In the genomic region with DNA sequence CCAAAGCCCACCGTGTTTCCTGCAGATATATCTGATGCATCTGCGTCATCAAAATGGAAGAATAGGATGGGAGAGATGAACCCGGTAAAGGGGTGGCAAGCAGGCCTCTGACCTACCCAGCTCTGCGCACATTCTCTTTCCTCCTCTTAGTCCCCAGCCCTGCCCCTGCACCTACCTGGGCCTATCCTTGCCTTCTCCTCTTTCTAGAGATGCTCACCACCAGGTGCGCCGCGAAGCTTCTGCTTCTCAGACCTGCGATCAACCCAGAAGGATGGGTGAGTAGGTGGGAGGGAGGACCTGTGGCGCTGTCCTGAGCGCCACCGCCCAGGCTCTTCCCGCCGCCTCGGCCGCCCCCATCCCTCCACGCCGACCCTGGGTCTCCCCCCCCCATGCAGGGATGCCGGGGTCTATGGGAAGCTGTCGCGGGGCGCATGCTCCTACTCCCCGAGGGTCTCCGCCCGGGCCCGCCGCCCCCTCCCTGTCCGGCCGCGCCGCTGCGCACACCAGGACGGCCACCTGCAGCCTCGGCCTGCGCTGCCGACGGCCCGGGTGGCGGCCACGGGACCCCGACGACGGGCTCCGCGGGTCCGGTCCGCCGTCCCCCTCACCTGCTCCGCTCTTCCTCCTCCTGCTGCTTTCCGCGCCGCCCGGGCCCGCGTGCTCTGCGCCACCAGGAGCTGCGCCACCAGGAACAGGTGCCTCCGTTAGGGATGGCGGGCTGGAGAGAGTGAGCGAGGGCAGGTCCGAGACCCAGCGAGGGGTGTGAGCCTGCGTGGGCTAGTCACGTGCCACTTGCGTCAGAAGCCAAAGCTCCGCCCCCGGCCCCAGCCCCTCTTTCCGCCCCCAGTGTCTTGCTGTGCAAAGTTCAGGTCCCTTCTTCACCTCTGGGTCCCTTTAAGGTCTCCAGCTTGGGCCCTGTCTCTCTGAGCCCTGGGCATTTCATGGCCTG, we compare ENCODE assay signal across 8 mouse cellular contexts. TPM values are rescaled to one million over a fixed set of nuclear protein-coding genes. Genes with fewer than 3 reads are reported as not detected.
A peak's percentile ranks its signal among the peaks of the same experiment; 100 is the strongest.
DNase-seq lines count a peak whose midpoint lies in the region; ATAC-seq and TF ChIP-seq lines count a peak whose summit lies in the region.
"Not testable (repeated sequence)": the region's sequence is repeated elsewhere in the genome, so short reads cannot be mapped to it uniquely, and the experiment has no call there.

A gene (plus strand): TSS at position 51 of the 949 bp plus-strand sequence.
A gene (minus strand): TSS at position 785 of the 949 bp plus-strand sequence.

- TF ChIP-seq POLR2A in limb, embryonic 14.5 days (IDR thresholded peaks at IDR 0.05; ENCODE audit: borderline replicate concordance, extremely low read depth, insufficient read depth, insufficient read length): not testable (repeated sequence)

- H3K27ac ChIP-seq in embryonic facial prominence, embryonic 10.5 days (replicated peaks): peak within 1 kb of the TSS; percentile 35
- H3K27ac ChIP-seq in forebrain, embryonic 16.5 days (ENCODE audit: low read length); hindbrain, postnatal 0 days; limb, embryonic 14.5 days (replicated peaks; ENCODE audit: low read depth, low read length): not testable (repeated sequence)
- H3K27ac ChIP-seq in heart, embryonic 13.5 days (replicated peaks): peak within 1 kb of the TSS; percentile 73
- H3K27ac ChIP-seq in midbrain, embryonic 10.5 days (replicated peaks): peak within 1 kb of the TSS; percentile 59; the same call in 1 of the 2 replicates

- peak within 1 kb of the TSS; percentile 48 for H3K4me2 ChIP-seq in forebrain, embryonic 16.5 days (ENCODE audit: low read length)
- peak within 1 kb of the TSS; percentile 61 for H3K4me2 ChIP-seq in heart, embryonic 13.5 days
- peak within 1 kb of the TSS; percentile 43 for H3K4me2 ChIP-seq in hindbrain, postnatal 0 days (ENCODE audit: low read depth, low read length)
- H3K4me2 ChIP-seq in limb, embryonic 14.5 days (replicated peaks; ENCODE audit: low read depth, low read length, severe bottlenecking): peak within 1 kb of the TSS; percentile 41

- 26% methylated on average over 18 of the region's 67 CpGs for WGBS in embryonic facial prominence, embryonic 10.5 days
- WGBS in forebrain, embryonic 16.5 days: 29% methylated on average over 4 of the region's 67 CpGs
- 14% methylated on average over 24 of the region's 67 CpGs for WGBS in heart, embryonic 13.5 days
- 42% methylated on average over 11 of the region's 67 CpGs for WGBS in hindbrain, postnatal 0 days
- 30% methylated on average over 8 of the region's 67 CpGs for WGBS in limb, embryonic 14.5 days
- WGBS in midbrain, embryonic 10.5 days: 49% methylated on average over 12 of the region's 67 CpGs

- H3K4me3 ChIP-seq in embryonic facial prominence, embryonic 10.5 days: peak within 1 kb of the TSS; percentile 59
- peak within 1 kb of the TSS; percentile 42 for H3K4me3 ChIP-seq in forebrain, embryonic 16.5 days (replicated peaks; ENCODE audit: low read length)
- H3K4me3 ChIP-seq in heart, embryonic 13.5 days: peak within 1 kb of the TSS; percentile 53
- H3K4me3 ChIP-seq in hindbrain, postnatal 0 days (ENCODE audit: low read length): peak within 1 kb of the TSS; percentile 36
- H3K4me3 ChIP-seq in limb, embryonic 14.5 days (replicated peaks; ENCODE audit: low read length): peak within 1 kb of the TSS; percentile 28
- peak within 1 kb of the TSS; percentile 57 for H3K4me3 ChIP-seq in midbrain, embryonic 10.5 days

- not testable (repeated sequence) for DNase-seq in adrenal gland, postnatal 10 days; embryonic facial prominence, embryonic 10.5 days (ENCODE audit: low spot score); hindbrain, postnatal 0 days (ENCODE audit: low spot score); limb, embryonic 14.5 days (ENCODE audit: low spot score); midbrain, embryonic 10.5 days (ENCODE audit: low spot score)
- DNase-seq in retina, postnatal 1 day: peak; percentile 6

- H3K9me3 ChIP-seq in embryonic facial prominence, embryonic 10.5 days; forebrain, embryonic 16.5 days (ENCODE audit: control insufficient read depth, low read length); heart, embryonic 13.5 days; hindbrain, postnatal 0 days (ENCODE audit: low read length); limb, embryonic 14.5 days (ENCODE audit: control insufficient read depth, low read length); midbrain, embryonic 10.5 days (replicated peaks): not testable (repeated sequence)

- not testable (repeated sequence) for H3K36me3 ChIP-seq in embryonic facial prominence, embryonic 10.5 days (replicated peaks); forebrain, embryonic 16.5 days (ENCODE audit: control insufficient read depth, insufficient read depth); heart, embryonic 13.5 days; hindbrain, postnatal 0 days (ENCODE audit: insufficient read depth, low read length); limb, embryonic 14.5 days (ENCODE audit: control insufficient read depth, insufficient read depth, low read length); midbrain, embryonic 10.5 days

- TF ChIP-seq CTCF in hindbrain, postnatal 0 days (IDR thresholded peaks at IDR 0.05; ENCODE audit: low read depth): not testable (repeated sequence)

- not testable (repeated sequence) for H3K4me1 ChIP-seq in embryonic facial prominence, embryonic 10.5 days; forebrain, embryonic 16.5 days (replicated peaks; ENCODE audit: control insufficient read depth, insufficient read depth, low read length); heart, embryonic 13.5 days; hindbrain, postnatal 0 days (ENCODE audit: insufficient read depth, low read length); limb, embryonic 14.5 days (ENCODE audit: control insufficient read depth, insufficient read depth, low read length); midbrain, embryonic 10.5 days

- H3K9ac ChIP-seq in forebrain, embryonic 16.5 days (replicated peaks; ENCODE audit: low read depth, low read length): peak within 1 kb of the TSS; percentile 44
- peak within 1 kb of the TSS; percentile 76 for H3K9ac ChIP-seq in heart, embryonic 13.5 days
- H3K9ac ChIP-seq in hindbrain, postnatal 0 days (replicated peaks; ENCODE audit: low read length): 0 out of 2 replicates have a peak within 1 kb of the TSS, but pooled peaks have one; percentile 28
- H3K9ac ChIP-seq in limb, embryonic 14.5 days (ENCODE audit: low read depth, low read length, severe bottlenecking): not testable (repeated sequence)

- ATAC-seq in forebrain, embryonic 16.5 days: peak; percentile 94
- peak; percentile 83 for ATAC-seq in heart, embryonic 13.5 days (ENCODE audit: extremely low read depth, insufficient number of reproducible peaks, low FRiP score, low TSS enrichment)
- peak; percentile 92 for ATAC-seq in hindbrain, postnatal 0 days
- ATAC-seq in limb, embryonic 14.5 days (ENCODE audit: low FRiP score, low read depth): peak; percentile 67

- peaks cover 14% of the 10 kb centered on the region; the same call in 1 of the 2 replicates for H3K27me3 ChIP-seq in embryonic facial prominence, embryonic 10.5 days (replicated peaks; ENCODE audit: low read depth, poor library complexity, severe bottlenecking)
- not testable (repeated sequence) for H3K27me3 ChIP-seq in forebrain, embryonic 16.5 days (replicated peaks; ENCODE audit: control insufficient read depth, insufficient read depth, low read length); heart, embryonic 13.5 days (replicated peaks); hindbrain, postnatal 0 days (ENCODE audit: insufficient read depth, low read length); limb, embryonic 14.5 days (ENCODE audit: control insufficient read depth, insufficient read depth, low read length)
- H3K27me3 ChIP-seq in midbrain, embryonic 10.5 days (ENCODE audit: low read depth, poor library complexity, severe bottlenecking): peaks cover 12% of the 10 kb centered on the region

RNA-seq across cellular contexts. Expression of the first gene that starts in this region (rescaled TPM):
- 10 to 100 TPM; 14.9 to 27.1 TPM for total RNA-seq in adrenal gland, postnatal 10 days (2021)
- 0.58 and 0.82 TPM in 2 replicates for polyA plus RNA-seq in embryonic facial prominence, embryonic 10.5 days (2016; fragmentation: Nextera tagmentation; extraction: Ambion mirVana)
- 2.1 and 2.3 TPM in 2 replicates for polyA plus RNA-seq in forebrain, embryonic 16.5 days (2015; fragmentation: Nextera tagmentation; extraction: Ambion mirVana)
- polyA plus RNA-seq in heart, embryonic 13.5 days (2015; fragmentation: Nextera tagmentation; extraction: Ambion mirVana): 12.3 and 15.1 TPM in 2 replicates
- 0.86 and 2.4 TPM in 2 replicates for total RNA-seq in hindbrain, postnatal 0 days (2014; rRNA removed)
- polyA plus RNA-seq in hindbrain, postnatal 0 days (2015; fragmentation: Nextera tagmentation; extraction: Ambion mirVana): 3.5 and 4.1 TPM in 2 replicates
- polyA plus RNA-seq in limb, embryonic 14.5 days (2012; rRNA removed): 56.8 and 88.7 TPM in 2 replicates
- polyA plus RNA-seq in limb, embryonic 14.5 days (2014; fragmentation: Nextera tagmentation; extraction: Ambion mirVana): 74.4 and 121 TPM in 2 replicates
- polyA plus RNA-seq in midbrain, embryonic 10.5 days (2016; fragmentation: Nextera tagmentation; extraction: Ambion mirVana): 0.70 TPM in 2 replicates

RNA-seq across cellular contexts. Expression of the second gene that starts in this region (rescaled TPM):
- 10 to 100 TPM; 15.1 to 17.5 TPM for total RNA-seq in adrenal gland, postnatal 10 days (2021)
- 135 and 145 TPM in 2 replicates for polyA plus RNA-seq in embryonic facial prominence, embryonic 10.5 days (2016; fragmentation: Nextera tagmentation; extraction: Ambion mirVana)
- polyA plus RNA-seq in forebrain, embryonic 16.5 days (2015; fragmentation: Nextera tagmentation; extraction: Ambion mirVana): 176 and 223 TPM in 2 replicates
- 226 and 272 TPM in 2 replicates for polyA plus RNA-seq in heart, embryonic 13.5 days (2015; fragmentation: Nextera tagmentation; extraction: Ambion mirVana)
- total RNA-seq in hindbrain, postnatal 0 days (2014; rRNA removed): 38.9 and 58.8 TPM in 2 replicates
- polyA plus RNA-seq in hindbrain, postnatal 0 days (2015; fragmentation: Nextera tagmentation; extraction: Ambion mirVana): 272 and 279 TPM in 2 replicates
- 68.3 and 112 TPM in 2 replicates for polyA plus RNA-seq in limb, embryonic 14.5 days (2012; rRNA removed)
- 83.7 and 92.3 TPM in 2 replicates for polyA plus RNA-seq in limb, embryonic 14.5 days (2014; fragmentation: Nextera tagmentation; extraction: Ambion mirVana)
- 139 and 163 TPM in 2 replicates for polyA plus RNA-seq in midbrain, embryonic 10.5 days (2016; fragmentation: Nextera tagmentation; extraction: Ambion mirVana)
